Mouse (Mus musculus) ES-Bruce4 (cell line): ENCODE measurements around the gene Parp4.

ENCODE experiments used
- CTCF ChIP-seq: IDR thresholded peaks from one replicate; pipeline ENCODE4 v1.8.1; 2011; ENCODE audit warnings: low read depth, low read length
- EP300 ChIP-seq: IDR thresholded peaks from 2 replicates; pipeline ENCODE4 v1.6.1; 2011; ENCODE audit warnings: low read depth, low read length; ENCODE audit not compliant: insufficient read depth
- POLR2A ChIP-seq: IDR thresholded peaks from one replicate; pipeline ENCODE4 v1.8.1; 2011; ENCODE audit warnings: low read length; ENCODE audit not compliant: insufficient read depth

DNA sequence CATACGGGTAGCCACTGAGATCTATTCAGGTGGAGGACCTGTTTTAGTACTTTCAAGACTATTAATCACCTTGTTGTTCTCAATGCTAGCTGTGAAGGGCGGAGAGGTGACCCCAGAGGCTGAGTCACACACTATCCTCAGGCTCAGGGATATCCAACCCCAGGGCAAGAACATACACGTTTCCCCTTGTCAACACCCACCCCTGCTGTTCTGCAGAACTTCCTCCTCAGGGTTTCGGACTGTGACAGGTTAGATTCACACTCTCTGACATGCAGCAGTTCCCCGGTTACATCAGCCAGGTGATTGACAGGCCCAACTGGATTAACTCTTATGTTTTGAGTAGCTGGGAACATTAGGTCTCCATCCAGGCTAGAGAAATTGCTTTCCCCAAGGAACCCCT lies 5.7 kb downstream of the Parp4 start:
- TF ChIP-seq CTCF (no peak), EP300 (no peak), POLR2A (no peak)
